Mouse (Mus musculus): ENCODE results near the gene Abcc3.

GRCm38 (mm10) chr11:94391661-94392060 lies 1.1 kb downstream of the Abcc3 start:
- TF ChIP-seq GATA1 (IDR thresholded peaks at IDR 0.05; ENCODE audit: borderline replicate concordance, low read length) (no peak), FLI1 (IDR thresholded peaks at IDR 0.05; ENCODE audit: low read length) (no peak)

Data from megakaryocyte, embryonic 14.5 days (primary cell).